Mouse (Mus musculus) forebrain, embryonic 14.5 days (tissue): ENCODE data around the gene Tbx4. TPM values are rescaled to one million over a fixed set of nuclear protein-coding genes. Genes with fewer than 3 reads are reported as not detected.

ENCODE experiments used
- ATAC-seq: fragments of 200-750 bp; cut with Nextera tagmentation; 2 replicates; pipeline ENCODE4 v1.8.0; 2017; ENCODE audit warnings: mild to moderate bottlenecking, moderate library complexity
- DNase-seq: peaks from one replicate; pipeline ENCODE4 v3.0.0-alpha.2; 2015; ENCODE audit warnings: low spot score
- H3K27ac ChIP-seq: fragments of 300-500 bp; sonication (generic); 2 replicates; pipeline ENCODE4 v1.5.1; 2014; ENCODE audit warnings: low read depth, mild to moderate bottlenecking, control low read depth, low read length, moderate library complexity
- H3K27me3 ChIP-seq: fragments of 300-500 bp; sonication (generic); replicated peaks from 2 replicates; pipeline ENCODE4 v1.6.1; 2014; ENCODE audit warnings: low read length, control low read depth, mixed read lengths; ENCODE audit not compliant: control insufficient read depth, insufficient read depth
- H3K36me3 ChIP-seq: fragments of 300-500 bp; sonication (generic); 2 replicates; pipeline ENCODE4 v1.6.1; 2014; ENCODE audit warnings: low read length, control low read depth; ENCODE audit not compliant: control insufficient read depth, insufficient read depth
- H3K4me1 ChIP-seq: fragments of 300-500 bp; sonication (generic); 2 replicates; pipeline ENCODE4 v1.6.1; 2014; ENCODE audit warnings: antibody characterized with exemption, low read length, control low read depth; ENCODE audit not compliant: control insufficient read depth, insufficient read depth
- H3K4me2 ChIP-seq: fragments of 300-500 bp; sonication (generic); 2 replicates; pipeline ENCODE4 v1.6.1; 2014; ENCODE audit warnings: mild to moderate bottlenecking, control low read depth, low read length
- H3K4me3 ChIP-seq: fragments of 300-500 bp; sonication (generic); 2 replicates; pipeline ENCODE4 v1.5.1; 2014; ENCODE audit warnings: low read depth, low read length, control low read depth
- H3K9ac ChIP-seq: fragments of 300-500 bp; sonication (generic); 2 replicates; pipeline ENCODE4 v1.6.1; 2014; ENCODE audit warnings: mild to moderate bottlenecking, low read length, control low read depth, moderate library complexity
- H3K9me3 ChIP-seq: fragments of 300-500 bp; sonication (generic); replicated peaks from 2 replicates; pipeline ENCODE4 v1.6.1; 2016; ENCODE audit warnings: low read length, control low read depth, mixed read lengths; ENCODE audit not compliant: control insufficient read depth
- WGBS: fragments of 180-500 bp; shearing (Covaris S2); extraction: QIAGEN DNeasy Blood & Tissue Kit; methylation state at CpG from one replicate; pipeline ENCODE4 v1.1.7; 2014; 5-methylcytosine and 5-hydroxymethylcytosine counted together
- polyA plus RNA-seq: library from polyadenylated mRNA; unstranded; fragments of >200 nt; fragmentation: Nextera tagmentation; extraction: Ambion mirVana; gene quantifications from 2 replicates; pipeline ENCODE4 v1.2.1, GENCODE M21; 2014

Gene Tbx4
- polyA plus RNA-seq, 1 experiment from 2014 or later, result 0.13 TPM

DNA sequence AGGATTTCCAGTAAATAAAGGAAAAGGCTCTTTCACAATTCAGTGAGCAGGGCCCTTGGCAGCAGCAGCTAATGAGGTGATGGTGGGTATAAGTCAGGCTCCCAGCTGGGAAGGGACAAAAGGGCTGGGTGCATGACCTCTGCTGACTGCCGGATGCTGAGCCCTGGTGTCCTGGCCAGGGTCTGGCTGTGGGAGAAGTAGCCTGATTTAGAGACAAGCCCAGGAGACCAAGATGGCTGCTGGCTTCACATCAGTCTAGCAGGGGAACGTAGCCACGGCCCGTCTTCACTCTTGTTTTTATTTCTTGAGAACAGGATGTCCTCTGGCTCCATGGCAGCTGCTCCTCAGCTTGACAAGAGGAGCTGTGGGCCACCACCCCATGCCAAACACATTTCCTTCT, 39.7 kb upstream of the Tbx4 start:
- H3K36me3 ChIP-seq, result no peaks in the 10 kb centered on the region
- H3K4me1 ChIP-seq, result peaks cover 11% of the 10 kb centered on the region
- H3K4me2 ChIP-seq, result no peak overlapping the region
- 47% methylated on average over 4 of the region's 4 CpGs for WGBS
- peaks cover 51% of the 10 kb centered on the region for H3K27me3 ChIP-seq
- H3K27ac ChIP-seq, result no peak overlapping the region
- no peaks in the 10 kb centered on the region for H3K9me3 ChIP-seq
- DNase-seq (no peak), ATAC-seq (no peak)
- H3K4me3 ChIP-seq, result no peak overlapping the region
- no peak overlapping the region for H3K9ac ChIP-seq

- no peak overlapping the region; the same call in 1 of the 2 replicates for H3K9ac ChIP-seq
These were observed 37.2 kb upstream of the Tbx4 start for GRCm38 (mm10) chr11:85849037-85849436.

DNA sequence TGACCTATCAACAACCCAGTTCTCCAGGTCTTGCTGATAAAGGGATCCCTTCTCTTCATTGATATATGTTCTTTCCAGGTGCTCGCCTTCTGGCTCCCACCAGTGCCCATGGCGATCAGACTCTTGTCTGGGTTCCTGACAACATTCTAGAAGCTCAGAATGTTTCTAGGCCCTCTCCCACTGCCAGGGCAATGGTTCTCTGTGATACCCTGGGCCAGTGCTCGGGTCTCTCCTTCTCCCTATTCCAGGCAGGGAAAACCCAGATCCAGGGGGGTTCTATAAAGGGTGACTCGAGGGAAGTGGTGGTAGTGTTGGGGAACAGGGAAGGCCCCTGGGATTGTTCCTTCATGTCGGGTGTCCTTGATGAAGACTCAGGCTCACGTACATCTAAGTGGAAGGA, 36.0 kb upstream of the Tbx4 start, which contains the start of gene Gm11444:
Gene Gm11444, minus strand, starts transcription at position 101 of the 400 bp plus-strand sequence.
- Histone ChIP-seq H3K4me3 (no peak within 1 kb of the TSS), H3K36me3 (no peaks in the 10 kb centered on the region), H3K27ac (no peak within 1 kb of the TSS), H3K9ac (no peak within 1 kb of the TSS), H3K9me3 (no peaks in the 10 kb centered on the region), H3K4me2 (peak within 1 kb of the TSS; percentile 47; the same call in 1 of the 2 replicates), H3K27me3 (peaks cover 22% of the 10 kb centered on the region), H3K4me1 (no peaks in the 10 kb centered on the region)
- ATAC-seq, result no peak
- DNase-seq, result no peak
- WGBS, result 87% methylated on average over 6 of the region's 6 CpGs

More at GRCm38 (mm10) chr11:85849037-85849436, 37.2 kb upstream of the Tbx4 start:
- no peaks in the 10 kb centered on the region for H3K4me1 ChIP-seq
- 2% methylated on average over 21 of the region's 21 CpGs for WGBS
- ATAC-seq (peak; percentile 79), DNase-seq (peak; percentile 92)
- H3K36me3 ChIP-seq, result no peaks in the 10 kb centered on the region
- H3K27me3 ChIP-seq, result peaks cover 29% of the 10 kb centered on the region
- no peaks in the 10 kb centered on the region for H3K9me3 ChIP-seq
- H3K4me3 ChIP-seq, result peak overlapping the region; percentile 13; the same call in 1 of the 2 replicates
- H3K4me2 ChIP-seq, result peak overlapping the region; percentile 47
- no peak overlapping the region for H3K27ac ChIP-seq

DNA sequence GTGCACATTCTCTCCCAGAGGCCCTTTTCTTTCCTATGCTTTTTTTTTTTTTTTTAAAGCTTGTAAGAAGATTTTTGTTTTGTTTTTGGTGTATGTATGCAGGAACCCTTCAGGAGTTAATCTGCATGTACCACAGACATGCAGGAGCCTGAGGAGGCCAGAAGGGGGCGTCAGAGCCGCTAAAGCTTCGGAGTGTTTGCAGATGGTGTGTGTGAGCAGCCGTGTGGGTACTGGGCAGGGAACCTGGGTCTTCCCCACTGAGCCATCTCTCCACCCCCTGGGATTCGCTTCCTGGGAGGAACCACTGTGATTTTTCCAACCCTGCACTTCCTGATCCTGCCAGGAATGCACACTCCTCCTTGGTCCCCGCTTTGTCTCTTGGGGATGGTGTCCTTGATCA, 35.5 kb upstream of the Tbx4 start:
- 32% methylated on average over 6 of the region's 6 CpGs for WGBS
- Histone ChIP-seq H3K9me3 (no peaks in the 10 kb centered on the region), H3K4me3 (no peak overlapping the region), H3K36me3 (no peaks in the 10 kb centered on the region), H3K27me3 (peaks cover 17% of the 10 kb centered on the region), H3K27ac (no peak overlapping the region), H3K4me1 (no peaks in the 10 kb centered on the region), H3K4me2 (no peak overlapping the region), H3K9ac (no peak overlapping the region)
- DNase-seq, result no peak
- ATAC-seq, result no peak

- DNase-seq (peak; percentile 54), ATAC-seq (peak; percentile 65; the same call in 1 of the 2 replicates)
- Histone ChIP-seq H3K27ac (no peak overlapping the region), H3K4me3 (no peak overlapping the region), H3K9me3 (no peaks in the 10 kb centered on the region), H3K4me1 (0 out of 2 replicates have a peak, but pooled peaks cover 4% of the 10 kb centered on the region), H3K4me2 (no peak overlapping the region), H3K27me3 (no peaks in the 10 kb centered on the region), H3K36me3 (no peaks in the 10 kb centered on the region), H3K9ac (no peak overlapping the region)
- 2% methylated on average over 6 of the region's 6 CpGs for whole genome bisulfite sequencing
These were observed 28.1 kb upstream of the Tbx4 start for GRCm38 (mm10) chr11:85857997-85858698.

DNA sequence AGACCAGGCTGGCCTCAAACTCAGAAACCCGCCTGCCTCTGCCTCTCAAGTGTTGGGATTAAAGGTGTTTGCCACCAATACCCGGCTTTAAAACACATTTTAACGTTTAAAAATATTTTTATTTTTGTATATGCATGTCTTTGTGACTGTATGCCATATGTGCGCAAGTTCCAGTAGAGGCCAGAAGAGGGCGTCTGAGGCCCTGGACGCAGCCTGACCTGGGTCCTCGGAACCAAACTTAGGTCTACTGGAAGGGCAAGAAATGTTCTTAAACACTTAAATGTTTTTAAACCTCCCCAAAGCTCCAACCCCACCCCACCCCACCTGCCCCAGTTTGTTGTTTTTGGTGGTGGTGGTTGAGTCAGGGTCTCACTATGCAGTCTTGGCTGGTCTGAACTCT, 21.9 kb upstream of the Tbx4 start:
- no peaks in the 10 kb centered on the region for H3K4me1 ChIP-seq
- H3K4me2 ChIP-seq, result no peak overlapping the region
- DNase-seq (no peak), ATAC-seq (no peak)
- 45% methylated on average over 7 of the region's 7 CpGs for WGBS
- H3K36me3 ChIP-seq, result no peaks in the 10 kb centered on the region
- H3K27me3 ChIP-seq, result no peaks in the 10 kb centered on the region
- no peak overlapping the region for H3K27ac ChIP-seq
- no peak overlapping the region for H3K9ac ChIP-seq
- no peak overlapping the region for H3K4me3 ChIP-seq
- no peaks in the 10 kb centered on the region for H3K9me3 ChIP-seq

DNA sequence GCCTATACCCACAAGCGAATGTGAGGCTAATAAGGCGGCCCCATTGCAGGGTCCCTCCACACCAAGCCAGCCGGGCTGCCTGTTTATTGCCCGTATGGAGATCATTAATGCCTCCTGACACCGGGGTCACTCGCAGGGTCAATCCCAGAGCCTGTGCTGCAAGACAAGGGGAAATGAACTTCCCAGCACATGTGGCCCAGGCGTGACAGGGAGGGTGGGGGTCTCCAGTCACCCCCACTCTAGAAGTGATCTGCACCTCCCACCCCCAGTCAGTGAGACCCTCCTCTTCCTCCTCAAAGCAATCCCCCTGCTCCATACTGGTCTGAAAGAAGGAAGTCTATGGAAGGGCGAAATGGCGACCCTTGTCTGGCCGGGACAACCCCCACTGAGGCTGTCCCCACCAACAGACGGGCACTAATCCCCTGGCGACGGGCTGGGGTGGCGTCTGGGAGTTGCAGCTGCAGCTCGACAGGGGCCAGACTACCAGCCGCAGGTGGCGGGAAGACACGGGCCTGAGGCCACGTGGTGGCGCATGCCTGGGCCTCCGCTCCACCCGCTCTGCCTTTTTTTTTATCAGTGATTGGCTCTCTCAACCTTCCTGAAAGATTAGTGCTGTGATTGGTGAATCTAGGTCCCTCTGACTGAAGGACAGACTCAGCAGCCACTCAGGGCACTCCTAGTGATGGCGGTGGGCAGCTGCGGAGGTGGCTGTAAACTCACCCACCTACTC, 10.0 kb upstream of the Tbx4 start:
- Histone ChIP-seq H3K9ac (no peak overlapping the region), H3K4me3 (no peak overlapping the region), H3K4me1 (no peaks in the 10 kb centered on the region), H3K9me3 (no peaks in the 10 kb centered on the region), H3K27ac (no peak overlapping the region), H3K4me2 (no peak overlapping the region), H3K36me3 (no peaks in the 10 kb centered on the region), H3K27me3 (0 out of 2 replicates have a peak, but pooled peaks cover 5% of the 10 kb centered on the region)
- ATAC-seq, result no peak
- 67% methylated on average over 24 of the region's 24 CpGs for whole genome bisulfite sequencing
- DNase-seq, result no peak

GRCm38 (mm10) chr11:85884498-85884897, 1.7 kb upstream of the Tbx4 start:
- H3K36me3 ChIP-seq, result no peaks in the 10 kb centered on the region
- ATAC-seq, result no peak
- 32% methylated on average over 4 of the region's 4 CpGs for WGBS
- DNase-seq, result no peak
- H3K4me1 ChIP-seq, result no peaks in the 10 kb centered on the region
- H3K27ac ChIP-seq, result no peak overlapping the region
- H3K9ac ChIP-seq, result no peak overlapping the region
- H3K9me3 ChIP-seq, result no peaks in the 10 kb centered on the region
- peaks cover 36% of the 10 kb centered on the region for H3K27me3 ChIP-seq
- no peak overlapping the region for H3K4me3 ChIP-seq
- no peak overlapping the region for H3K4me2 ChIP-seq

GRCm38 (mm10) chr11:85886429-85886785, 185 bp downstream of the Tbx4 start:
- 1% methylated on average over 22 of the region's 22 CpGs for WGBS
- no peak overlapping the region for H3K4me3 ChIP-seq
- no peak for ATAC-seq

More at GRCm38 (mm10) chr11:85886429-85886785, 185 bp downstream of the Tbx4 start:
- Histone ChIP-seq H3K4me1 (no peaks in the 10 kb centered on the region), H3K27ac (no peak overlapping the region), H3K36me3 (no peaks in the 10 kb centered on the region), H3K27me3 (peaks cover 48% of the 10 kb centered on the region), H3K4me2 (no peak overlapping the region), H3K9me3 (no peaks in the 10 kb centered on the region), H3K9ac (no peak overlapping the region)
- DNase-seq, result no peak
